Mouse (Mus musculus): ENCODE measurements around the gene Ugt1a9. TPM values are rescaled to one million over a fixed set of nuclear protein-coding genes. Genes with fewer than 3 reads are reported as not detected.

Ugt1a9 gene
- total and polyA plus RNA-seq, 3 experiments = not detected

- peaks cover 23% of the 10 kb centered on the region for H3K27me3 ChIP-seq (replicated peaks)
- peaks cover 78% of the 10 kb centered on the region for H3K9me3 ChIP-seq (replicated peaks; ENCODE audit: low read length)
- H3K4me2 ChIP-seq (ENCODE audit: insufficient read depth, low read depth, poor library complexity, severe bottlenecking) = no peak overlapping the region
- no peak for TF ChIP-seq ZNF384 (IDR thresholded peaks at IDR 0.05; ENCODE audit: low read depth, low read length)
- TF ChIP-seq SIN3A (IDR thresholded peaks at IDR 0.05; ENCODE audit: low read length) = no peak
- TF ChIP-seq JUND (conservative IDR thresholded peaks at IDR 0.05; ENCODE audit: low read depth, low read length) = no peak
- TF ChIP-seq PAX5 (IDR thresholded peaks at IDR 0.05; ENCODE audit: low read length) = no peak
- TF ChIP-seq ZMIZ1 (IDR thresholded peaks at IDR 0.05; ENCODE audit: low read depth, low read length) = no peak
- TF ChIP-seq MAX (IDR thresholded peaks at IDR 0.05; ENCODE audit: low read length) = no peak
- no peak for TF ChIP-seq GABPA (IDR thresholded peaks at IDR 0.05; ENCODE audit: insufficient replicate concordance, low read depth, low read length)
- TF ChIP-seq MXI1 (IDR thresholded peaks at IDR 0.05; ENCODE audit: low read depth, low read length) = no peak
- TF ChIP-seq ZKSCAN1 (IDR thresholded peaks at IDR 0.05; ENCODE audit: borderline replicate concordance, low read depth, low read length) = no peak
- TF ChIP-seq USF2 (conservative IDR thresholded peaks at IDR 0.05; ENCODE audit: low read depth, low read length) = no peak
- TF ChIP-seq MYC (IDR thresholded peaks at IDR 0.05; ENCODE audit: low read depth, low read length) = no peak
- no peak for TF ChIP-seq USF1 (IDR thresholded peaks at IDR 0.05; ENCODE audit: low read depth, low read length)
- TF ChIP-seq EP300 (IDR thresholded peaks at IDR 0.05; ENCODE audit: low read length) = no peak
- TF ChIP-seq CTCF (conservative IDR thresholded peaks at IDR 0.05 in 1 of 2, IDR thresholded peaks at IDR 0.05 in 1 of 2; ENCODE audit: low read depth in 2 of 2, low read length in 2 of 2) = no peak
- no peak for TF ChIP-seq RAD21 (IDR thresholded peaks at IDR 0.05; ENCODE audit: low read depth, low read length)
- no peak overlapping the region for H3K27ac ChIP-seq (ENCODE audit: insufficient read depth, low read depth)
- in situ Hi-C loops (cut with MboI; ENCODE audit: low pct_ligation_motif_present, low pct_unique_long_range_greater_than_20kb, low sequenced_read_pairs) (no loop called here), dilution Hi-C loops (cut with MboI; ENCODE audit: extremely low pct_ligation_motif_present, extremely low pct_unique_long_range_greater_than_20kb, low sequenced_read_pairs) (no loop called here)
- no peaks in the 10 kb centered on the region for H3K4me1 ChIP-seq (ENCODE audit: control insufficient read depth in 1 of 2, insufficient read depth in 2 of 2)
- no peak overlapping the region for H3K9ac ChIP-seq (ENCODE audit: insufficient read depth, low read depth)
- H3K4me3 ChIP-seq (replicated peaks in 1 of 3; ENCODE audit: low read depth in 2 of 3, low read length in 2 of 3, poor library complexity in 1 of 3) = no peak overlapping the region
- no peaks in the 10 kb centered on the region for H3K79me2 ChIP-seq (replicated peaks; ENCODE audit: control insufficient read depth, extremely low read depth, insufficient read depth, poor library complexity, severe bottlenecking)
- DNase-seq (ENCODE audit: extremely low read depth) = no peak
- H3K36me3 ChIP-seq (replicated peaks in 1 of 2; ENCODE audit: control insufficient read depth in 1 of 2, insufficient read depth in 1 of 2, low read length in 1 of 2) = no peaks in the 10 kb centered on the region
Observed at GRCm38 (mm10) chr1:88233421-88234247, 163.0 kb downstream of the Ugt1a9 start.

GRCm38 (mm10) chr1:88234248-88234610, 163.6 kb downstream of the Ugt1a9 start:
- no peak for DNase-seq (ENCODE audit: extremely low read depth)
- H3K27ac ChIP-seq (ENCODE audit: insufficient read depth, low read depth) = no peak overlapping the region
- no peaks in the 10 kb centered on the region for H3K4me1 ChIP-seq (ENCODE audit: control insufficient read depth in 1 of 2, insufficient read depth in 2 of 2)
- peaks cover 29% of the 10 kb centered on the region for H3K27me3 ChIP-seq (replicated peaks)
- H3K9ac ChIP-seq (ENCODE audit: insufficient read depth, low read depth) = no peak overlapping the region
- TF ChIP-seq JUN (IDR thresholded peaks at IDR 0.05; ENCODE audit: insufficient read depth, low read depth, low read length) = no peak
- no peak for TF ChIP-seq MAX (IDR thresholded peaks at IDR 0.05; ENCODE audit: low read length)
- no peak for TF ChIP-seq TBP (conservative IDR thresholded peaks at IDR 0.05; ENCODE audit: low read depth, low read length)
- in situ Hi-C loops (cut with MboI; ENCODE audit: low pct_ligation_motif_present, low pct_unique_long_range_greater_than_20kb, low sequenced_read_pairs) = no loop called here
- H3K4me3 ChIP-seq (replicated peaks in 1 of 3; ENCODE audit: low read depth in 2 of 3, low read length in 2 of 3, poor library complexity in 1 of 3) = no peak overlapping the region
- H3K9me3 ChIP-seq (replicated peaks; ENCODE audit: low read length) = peaks cover 84% of the 10 kb centered on the region
- H3K79me2 ChIP-seq (replicated peaks; ENCODE audit: control insufficient read depth, extremely low read depth, insufficient read depth, poor library complexity, severe bottlenecking) = no peaks in the 10 kb centered on the region
- no peak overlapping the region for H3K4me2 ChIP-seq (ENCODE audit: insufficient read depth, low read depth, poor library complexity, severe bottlenecking)
- H3K36me3 ChIP-seq (replicated peaks in 1 of 2; ENCODE audit: control insufficient read depth in 1 of 2, insufficient read depth in 1 of 2, low read length in 1 of 2) = no peaks in the 10 kb centered on the region
- dilution Hi-C loops (cut with MboI; ENCODE audit: extremely low pct_ligation_motif_present, extremely low pct_unique_long_range_greater_than_20kb, low sequenced_read_pairs) = no loop called here

Measured in CH12.LX (cell line).